Mouse (Mus musculus) brain, adult 2 months (tissue): ENCODE measurements around the gene Tspyl4.
"Not testable (repeated sequence)": the region's sequence is repeated elsewhere in the genome, so short reads cannot be mapped to it uniquely, and the experiment has no call there.

Experiments used
- DNase-seq: peaks from one replicate; pipeline ENCODE4 v3.0.0; 2011; ENCODE audit warnings: low read depth, low spot score

Gene Tspyl4

DNA sequence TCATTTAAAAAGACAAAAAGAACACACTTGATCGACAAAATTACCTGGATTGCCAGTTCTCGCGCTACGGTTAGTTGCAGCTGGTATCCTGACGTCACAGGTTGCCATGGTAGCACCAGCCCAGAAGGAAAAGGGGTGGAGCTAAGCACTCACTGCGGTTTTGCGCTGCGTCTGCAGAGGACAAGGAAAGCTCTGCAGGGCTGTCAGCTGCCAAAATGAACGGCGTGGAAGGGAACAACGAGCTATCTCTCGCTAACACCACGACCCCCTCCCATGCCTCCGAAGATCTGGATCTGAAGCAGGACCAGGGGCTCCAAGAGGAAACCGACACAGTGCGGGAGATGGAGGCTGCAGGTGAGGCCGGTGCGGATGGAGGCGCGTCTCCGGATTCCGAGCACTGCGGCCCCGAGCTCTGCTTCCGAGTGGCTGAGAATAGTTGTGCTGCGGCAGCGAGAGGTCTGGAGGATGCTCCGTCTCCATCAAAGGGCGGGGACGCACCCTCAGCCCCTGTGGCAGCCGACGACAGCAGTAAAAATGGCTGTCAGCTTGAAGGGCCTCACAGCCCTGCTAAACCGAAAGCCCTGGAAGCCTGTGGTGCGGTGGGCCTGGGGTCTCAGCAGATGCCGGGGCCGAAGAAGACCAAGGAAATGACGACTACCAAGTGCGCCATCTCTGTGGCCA, at the start of gene Tspyl4:
Gene Tspyl4 (plus strand): TSS at position 144 of the 681 bp plus-strand sequence.
- peak; percentile 100 for DNase-seq

- no peak for DNase-seq
Observed at GRCm38 (mm10) chr10:34247757-34248156, 49.5 kb upstream of the Tspyl4 start.

- DNase-seq = no peak
Observed at GRCm38 (mm10) chr10:34249594-34249993, 47.6 kb upstream of the Tspyl4 start.

DNA sequence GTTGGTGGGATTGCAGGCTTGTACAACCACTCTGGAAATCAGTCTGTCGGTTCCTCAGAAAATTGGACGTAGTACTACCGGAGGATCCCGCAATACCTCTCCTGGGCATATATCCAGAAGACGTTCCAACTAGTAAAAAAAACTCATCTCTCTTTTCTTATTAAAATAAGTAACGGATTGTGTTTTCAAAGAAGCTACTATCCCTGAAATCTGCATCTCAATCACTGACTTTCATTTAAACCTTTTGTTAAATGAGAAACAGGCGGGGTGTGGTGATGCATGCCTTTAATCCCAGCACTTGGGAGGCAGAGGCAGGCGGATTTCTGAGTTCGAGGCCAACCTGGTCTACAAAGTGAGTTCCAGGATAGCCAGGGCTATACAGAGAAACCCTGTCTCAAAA, 44.4 kb upstream of the Tspyl4 start:
- DNase-seq = not testable (repeated sequence)

DNA sequence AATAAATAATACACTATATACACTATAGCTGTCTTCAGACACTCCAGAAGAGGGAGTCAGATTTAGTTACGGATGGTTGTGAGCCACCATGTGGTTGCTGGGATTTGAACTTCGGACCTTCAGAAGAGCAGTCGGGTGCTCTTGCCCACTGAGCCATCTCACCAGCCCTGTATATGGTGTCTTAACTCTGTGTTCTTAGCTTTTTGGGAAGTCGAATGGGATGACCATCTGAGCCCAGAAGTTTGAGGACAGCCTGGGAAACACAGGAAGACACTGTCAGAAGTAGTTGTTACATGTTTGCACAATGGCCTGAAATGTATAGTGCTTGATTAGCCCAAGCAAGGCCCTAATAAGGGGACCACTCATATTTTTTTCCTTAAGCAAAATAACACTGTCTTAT, 32.1 kb upstream of the Tspyl4 start:
- no peak for DNase-seq

DNA sequence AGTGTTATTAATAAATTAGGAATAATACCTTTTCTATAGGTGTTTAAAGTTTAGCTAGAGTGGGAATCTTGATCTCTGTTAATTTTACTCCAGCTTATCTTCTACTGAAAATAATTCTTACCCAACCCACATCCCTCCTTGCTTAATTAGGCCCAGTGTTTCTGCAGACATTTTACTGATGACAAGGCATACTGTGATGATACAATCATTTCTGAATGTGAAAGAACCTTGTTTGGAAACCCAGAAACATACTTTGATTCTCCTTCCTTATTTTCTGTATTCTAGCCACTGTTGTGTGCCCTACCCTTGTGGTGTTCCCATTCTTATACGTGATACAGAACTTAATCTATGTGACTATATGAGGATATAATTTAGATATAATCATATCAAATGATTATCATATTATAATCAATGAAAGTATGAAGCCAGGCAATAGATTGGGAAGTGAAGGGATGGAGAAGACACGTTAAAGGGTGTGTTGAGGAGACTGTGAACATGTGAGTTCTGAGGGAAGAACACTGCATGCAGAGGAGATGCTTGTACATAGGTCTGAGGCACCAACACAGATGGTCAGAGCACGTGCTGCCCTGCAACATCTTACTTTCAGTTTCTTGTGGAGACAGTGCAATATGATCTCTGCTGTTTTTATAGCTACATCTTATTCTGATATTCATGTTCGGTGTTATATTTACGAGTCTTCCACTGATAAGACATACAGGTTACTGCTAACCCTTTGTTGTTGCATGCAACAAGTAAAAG, 29.8 kb upstream of the Tspyl4 start:
- DNase-seq = no peak

DNA sequence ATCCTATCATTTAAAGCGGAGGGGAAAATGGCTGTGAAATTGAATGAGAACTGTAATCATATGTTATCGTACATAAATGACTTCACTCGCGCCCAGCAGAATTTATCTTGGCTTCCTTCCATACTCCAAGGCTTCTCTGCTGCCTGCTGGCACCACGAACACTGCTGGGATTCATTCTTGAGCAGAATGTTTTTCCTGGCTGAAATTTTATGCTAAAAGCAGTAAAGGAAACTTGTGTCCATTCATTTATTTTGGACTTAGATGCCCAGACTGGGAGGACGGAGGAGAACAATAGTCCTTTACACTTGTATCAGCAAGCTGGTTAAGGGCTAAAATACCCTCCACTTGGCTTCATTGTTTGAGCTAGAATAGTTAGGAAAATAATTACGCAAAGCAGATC, 25.6 kb upstream of the Tspyl4 start:
- DNase-seq = peak; percentile 82

GRCm38 (mm10) chr10:34280591-34281175, 16.6 kb upstream of the Tspyl4 start:
- peak; percentile 89 for DNase-seq

DNA sequence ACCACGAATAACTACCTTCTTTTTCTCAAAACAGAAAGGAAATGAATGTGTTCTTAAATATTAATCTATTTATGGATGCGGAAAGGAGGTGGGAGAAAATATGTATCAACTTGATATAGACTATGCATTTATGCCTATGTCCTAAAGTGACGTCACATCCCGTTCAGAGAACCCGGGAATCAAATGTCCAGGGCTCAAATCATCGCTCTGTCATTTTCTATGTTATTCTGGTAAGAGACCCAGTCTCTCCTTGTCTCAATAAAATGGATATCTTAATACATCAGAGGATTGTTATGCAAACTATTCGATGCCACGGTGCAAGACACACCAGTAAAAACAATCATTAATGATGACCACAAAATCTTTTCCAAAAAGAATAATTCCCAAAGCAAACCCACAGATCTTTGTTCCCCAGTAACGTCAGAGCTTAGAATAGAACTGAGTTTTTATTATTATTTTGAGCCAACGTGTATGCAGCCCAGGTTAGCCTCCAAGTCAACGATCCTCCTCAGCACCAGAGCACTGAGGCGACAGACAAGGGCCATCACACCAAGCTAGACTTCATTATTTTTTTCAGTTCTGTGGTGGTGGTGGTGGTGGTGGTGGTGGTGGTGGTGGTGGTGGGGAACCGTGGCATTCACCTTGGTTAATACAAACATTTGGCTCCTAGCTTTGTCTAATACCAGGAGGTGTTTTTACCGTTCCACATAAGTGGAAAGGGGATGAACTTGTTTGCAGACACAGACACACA, 15.9 kb upstream of the Tspyl4 start:
- DNase-seq = peak; percentile 64

DNA sequence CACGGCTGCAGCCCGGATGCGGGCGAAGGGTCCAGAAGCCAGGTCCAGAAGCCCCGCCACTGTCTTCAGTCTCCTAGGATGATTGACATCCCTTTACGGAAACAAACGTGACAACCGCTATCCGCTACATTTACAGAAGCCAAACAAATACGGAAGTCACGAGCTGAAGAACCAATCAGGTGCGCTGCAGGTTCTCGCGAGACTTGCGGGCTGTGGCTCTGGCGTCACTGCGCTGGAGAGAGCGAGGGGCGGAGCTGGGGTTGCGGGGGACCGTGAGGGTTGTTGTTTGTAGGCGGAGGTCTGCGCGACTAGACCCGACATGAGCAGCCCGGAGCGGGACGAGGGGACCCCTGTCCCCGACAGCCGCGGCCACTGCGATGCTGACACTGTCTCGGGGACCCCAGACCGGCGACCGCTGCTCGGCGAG, 15.3 kb upstream of the Tspyl4 start, which contains the start of gene Tspyl1:
Gene Tspyl1 (plus strand): TSS at position 229 of the 427 bp plus-strand sequence.
- peak; percentile 99 for DNase-seq

- peak; percentile 66 for DNase-seq
Observed at GRCm38 (mm10) chr10:34282420-34283238, 14.6 kb upstream of the Tspyl4 start.

- DNase-seq = peak; percentile 54
Observed at GRCm38 (mm10) chr10:34296911-34297298, 337 bp upstream of the Tspyl4 start.

- DNase-seq = peak; percentile 72
Observed at GRCm38 (mm10) chr10:34297980-34298753, 925 bp downstream of the Tspyl4 start.

DNA sequence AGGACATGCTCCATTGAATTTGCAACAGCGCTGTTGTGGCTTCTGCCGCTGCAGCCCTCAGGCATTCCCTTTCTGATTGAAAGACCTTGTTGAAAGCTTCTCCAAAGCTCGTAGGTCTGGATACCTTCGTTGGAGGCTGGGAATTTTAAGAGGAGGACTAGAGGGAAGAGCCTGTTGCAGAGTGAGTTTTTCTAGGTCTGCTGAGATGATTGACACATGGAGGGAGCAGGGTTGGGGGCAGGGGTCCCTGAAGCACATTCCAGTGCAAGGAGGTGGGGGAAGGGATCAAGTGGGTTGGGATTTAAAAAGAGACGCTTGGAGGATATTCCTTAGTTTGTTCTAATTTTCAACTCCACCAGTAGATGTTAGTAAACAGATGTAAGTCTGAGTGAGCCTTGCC, 3.1 kb downstream of the Tspyl4 start:
- DNase-seq = peak; percentile 10

GRCm38 (mm10) chr10:34307070-34307469, 9.8 kb downstream of the Tspyl4 start:
- peak; percentile 49 for DNase-seq

GRCm38 (mm10) chr10:34309915-34310685, 12.9 kb downstream of the Tspyl4 start:
- DNase-seq = peak; percentile 10

DNA sequence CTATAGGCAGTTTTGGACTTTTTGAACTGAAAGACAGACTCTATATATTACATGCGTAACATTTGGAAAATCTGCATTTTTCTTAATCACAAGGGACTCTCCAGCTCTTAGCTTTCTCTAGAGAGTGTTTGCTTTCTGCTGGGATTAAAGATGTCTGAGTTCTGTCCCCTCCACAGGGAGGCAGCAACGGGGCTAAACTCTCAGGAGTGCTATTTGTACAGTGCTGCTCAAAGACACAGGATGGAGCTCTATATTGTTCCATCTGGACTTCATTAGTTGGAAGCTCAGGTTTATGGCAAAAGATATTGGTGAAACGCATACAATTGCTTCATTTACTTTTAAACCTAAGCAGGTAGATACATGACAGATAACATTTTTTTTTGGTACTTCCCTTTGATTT, 15.3 kb downstream of the Tspyl4 start:
- peak; percentile 58 for DNase-seq

DNA sequence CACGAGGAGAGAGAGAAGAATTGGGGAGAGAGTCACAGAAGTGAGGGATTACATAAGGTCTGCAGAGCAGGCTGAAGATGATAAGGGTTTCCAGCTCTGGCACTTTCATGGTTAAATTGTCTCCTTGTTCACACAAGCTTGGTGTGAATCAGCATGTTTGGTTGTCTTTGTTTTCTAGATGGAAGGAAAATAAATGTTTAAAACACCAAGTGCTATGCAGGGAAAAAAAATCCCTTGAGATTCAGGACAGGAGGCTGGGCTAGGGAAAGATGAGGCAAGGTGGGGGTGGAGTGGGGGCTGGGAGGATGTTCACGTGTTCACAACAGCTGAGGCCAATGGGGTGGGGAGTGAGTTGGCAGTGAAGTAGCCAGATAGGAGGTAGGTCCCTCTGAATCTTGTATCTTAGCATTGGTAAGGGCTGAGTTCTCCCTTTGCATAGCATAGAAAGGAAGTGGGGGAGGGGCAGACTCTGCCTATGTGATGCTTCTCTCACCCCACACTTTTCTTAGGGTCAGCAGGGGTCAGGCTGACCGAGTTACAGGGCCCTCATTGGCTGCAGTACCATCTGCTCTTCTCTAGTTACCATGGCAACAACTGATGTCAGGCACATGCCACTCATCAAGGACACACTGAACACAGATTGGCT, 19.5 kb downstream of the Tspyl4 start:
- peak; percentile 97 for DNase-seq

- DNase-seq = no peak
Observed at GRCm38 (mm10) chr10:34317217-34317606, 20.0 kb downstream of the Tspyl4 start.
